Mouse (Mus musculus): ENCODE data around the gene A3galt2. TPM values are rescaled to one million over a fixed set of nuclear protein-coding genes. Genes with fewer than 3 reads are reported as not detected.

The A3galt2 gene
- polyA plus RNA-seq, 1 experiment: 0.04 TPM

Other genes starting within 250 kb of the A3galt2 start
- gene Zscan20, start 145.3 kb upstream of the A3galt2 start, polyA plus RNA-seq (2012; rRNA removed): 1.5 and 1.7 TPM in 2 replicates
- 6.0 and 9.0 TPM in 2 replicates for gene Tlr12, start 136.7 kb upstream of the A3galt2 start, polyA plus RNA-seq (2012; rRNA removed)
- 76.7 and 79.9 TPM in 2 replicates for gene Phc2, start 100.7 kb upstream of the A3galt2 start, polyA plus RNA-seq (2012; rRNA removed)
- 11.7 and 13.6 TPM in 2 replicates for gene Zfp362, start 50.7 kb downstream of the A3galt2 start, polyA plus RNA-seq (2012; rRNA removed)
- 2.9 and 3.1 TPM in 2 replicates for gene Trim62, start 128.2 kb downstream of the A3galt2 start, polyA plus RNA-seq (2012; rRNA removed)
- gene Azin2, start 207.1 kb downstream of the A3galt2 start, polyA plus RNA-seq (2012; rRNA removed): 2.8 and 3.4 TPM in 2 replicates
- 141 and 161 TPM in 2 replicates for gene Ak2, start 236.6 kb downstream of the A3galt2 start, polyA plus RNA-seq (2012; rRNA removed)